Mouse (Mus musculus) macrophage (primary cell): ENCODE results near the gene Cyp3a13. TPM values are rescaled to one million over a fixed set of nuclear protein-coding genes. Genes with fewer than 3 reads are reported as not detected.
"Not testable (repeated sequence)": the region's sequence is repeated elsewhere in the genome, so short reads cannot be mapped to it uniquely, and the experiment has no call there.

Source experiments
- H3K27ac ChIP-seq: fragments of 350-480 bp; formaldehyde crosslinking; 2 replicates; pipeline ENCODE4 v1.9.0; 2021
- H3K36me3 ChIP-seq: fragments of 350-480 bp; formaldehyde crosslinking; 2 replicates; pipeline ENCODE4 v1.9.0; 2021; ENCODE audit errors: inconsistent target
- H3K4me3 ChIP-seq: fragments of 350-480 bp; formaldehyde crosslinking; 2 replicates; pipeline ENCODE4 v1.9.0; 2021; ENCODE audit errors: inconsistent target
- H3K79me2 ChIP-seq: fragments of 350-480 bp; formaldehyde crosslinking; 2 replicates; pipeline ENCODE4 v1.9.0; 2021; ENCODE audit errors: inconsistent target
- WGBS: methylation state at CpG from one replicate; pipeline ENCODE4 v1.1.7; 2026; ENCODE audit warnings: inconsistent platforms; ENCODE audit not compliant: missing documents; 5-methylcytosine and 5-hydroxymethylcytosine counted together
- polyA plus RNA-seq: library from polyadenylated mRNA; stranded (reverse); fragments of 250-400 nt; gene quantifications from 3 replicates; pipeline ENCODE4 v1.2.4, GENCODE M21; 2018; ENCODE audit warnings: inconsistent platforms

Cyp3a13 gene
- polyA plus RNA-seq, 1 experiment from 2014 or later: not detected

- no CpG with 5 or more reads among the region's 1 CpGs for WGBS
- H3K36me3 ChIP-seq, H3K4me3 ChIP-seq, H3K79me2 ChIP-seq: not testable (repeated sequence)
- 0 out of 2 replicates have a peak overlapping the region, but pooled peaks have one; percentile 5 for H3K27ac ChIP-seq
Observed at GRCm38 (mm10) chr5:137850313-137850712, 71.1 kb downstream of the Cyp3a13 start.

Other genes starting within 250 kb of the Cyp3a13 start
- gene Agfg2, start 236.9 kb downstream of the Cyp3a13 start, polyA plus RNA-seq: 12.1 to 28.4 TPM (median 17.8 TPM) in 3 replicates
- gene Nyap1, start 180.0 kb downstream of the Cyp3a13 start, polyA plus RNA-seq: 0.07 to 0.23 TPM (median 0.21 TPM) in 3 replicates
- gene Tsc22d4, start 175.9 kb downstream of the Cyp3a13 start, polyA plus RNA-seq: 84.4 to 112 TPM (median 101 TPM) in 3 replicates
- 2.7 to 25.9 TPM (median 20.7 TPM) in 3 replicates for gene Ppp1r35, start 142.8 kb downstream of the Cyp3a13 start, polyA plus RNA-seq
- 23.9 to 28.3 TPM (median 26.6 TPM) in 3 replicates for gene Mepce, start 134.0 kb downstream of the Cyp3a13 start, polyA plus RNA-seq
- 1.8 to 4.1 TPM (median 2.8 TPM) in 3 replicates for gene Zcwpw1, start 133.8 kb downstream of the Cyp3a13 start, polyA plus RNA-seq
- 5.9 to 17.4 TPM (median 7.6 TPM) in 3 replicates for gene Pilra, start 85.3 kb downstream of the Cyp3a13 start, polyA plus RNA-seq
- 7.2 to 9.0 TPM (median 7.9 TPM) in 3 replicates for gene Pilrb1, start 63.5 kb downstream of the Cyp3a13 start, polyA plus RNA-seq
- gene Pilrb2, start 49.8 kb downstream of the Cyp3a13 start, polyA plus RNA-seq: 12.2 to 15.9 TPM (median 14.4 TPM) in 3 replicates
- not detected in 3 replicates for gene Gjc3, start 41.5 kb upstream of the Cyp3a13 start, polyA plus RNA-seq
- not detected in 3 replicates for gene Azgp1, start 59.9 kb upstream of the Cyp3a13 start, polyA plus RNA-seq
- not detected in 3 replicates for gene Smok3a, start 99.6 kb upstream of the Cyp3a13 start, polyA plus RNA-seq
- gene Smok3b, start 99.8 kb upstream of the Cyp3a13 start, polyA plus RNA-seq: not detected in 3 replicates
- not detected in 3 replicates for gene Smok3c, start 131.6 kb upstream of the Cyp3a13 start, polyA plus RNA-seq
- 6.8 to 8.7 TPM (median 6.9 TPM) in 3 replicates for gene Zkscan1, start 163.5 kb upstream of the Cyp3a13 start, polyA plus RNA-seq
- gene Zscan21, start 195.3 kb upstream of the Cyp3a13 start, polyA plus RNA-seq: 9.8 to 15.5 TPM (median 15.2 TPM) in 3 replicates
- 2.2 to 3.5 TPM (median 2.5 TPM) in 3 replicates for gene Zfp113, start 234.1 kb upstream of the Cyp3a13 start, polyA plus RNA-seq
- 66.2 to 101 TPM (median 71.0 TPM) in 3 replicates for gene Cops6, start 239.5 kb upstream of the Cyp3a13 start, polyA plus RNA-seq